Mouse (Mus musculus): ENCODE results near the gene Col5a1.

GRCm38 (mm10) chr2:27957184-27957583 lies 71.0 kb downstream of the Col5a1 start:
- TF ChIP-seq CTCF (IDR thresholded peaks at IDR 0.05; ENCODE audit: low read depth) (no peak), EP300 (IDR thresholded peaks at IDR 0.05; ENCODE audit: low read depth) (no peak)
